Mouse (Mus musculus): ENCODE results near the gene Dyrk1b.

- TF ChIP-seq CHD2 (IDR thresholded peaks at IDR 0.05; ENCODE audit: low read depth, low read length) (no peak), HCFC1 (IDR thresholded peaks at IDR 0.05; ENCODE audit: borderline replicate concordance, insufficient read depth, low read length) (no peak), MAFK (IDR thresholded peaks at IDR 0.05; ENCODE audit: insufficient read depth, low read depth, low read length) (no peak), ZNF384 (IDR thresholded peaks at IDR 0.05; ENCODE audit: low read depth, low read length) (no peak), ZC3H11A (IDR thresholded peaks at IDR 0.05; ENCODE audit: borderline replicate concordance, low read depth, low read length) (no peak)
These were observed 17.3 kb downstream of the Dyrk1b start for GRCm38 (mm10) chr7:28196528-28196927.

Measured in ES-E14 (cell line).